Mouse (Mus musculus) thymus, adult 2 months (tissue): Measurements from ENCODE around the gene Mast2.

Experiments used
- CTCF ChIP-seq: fragments of 200-500 bp; IDR thresholded peaks from 2 replicates; pipeline ENCODE4 v1.5.1; 2012; ENCODE audit warnings: mild to moderate bottlenecking, control low read depth, low read length, moderate library complexity, borderline replicate concordance; ENCODE audit not compliant: control insufficient read depth, poor library complexity, insufficient read depth; ENCODE audit errors: extremely low read depth
- POLR2A ChIP-seq: fragments of 200-500 bp; IDR thresholded peaks from 2 replicates; pipeline ENCODE4 v1.6.1; 2012; ENCODE audit warnings: mild to moderate bottlenecking, low read length, control low read depth, moderate library complexity; ENCODE audit not compliant: control insufficient read depth, poor library complexity, insufficient read depth; ENCODE audit errors: extremely low read depth

DNA sequence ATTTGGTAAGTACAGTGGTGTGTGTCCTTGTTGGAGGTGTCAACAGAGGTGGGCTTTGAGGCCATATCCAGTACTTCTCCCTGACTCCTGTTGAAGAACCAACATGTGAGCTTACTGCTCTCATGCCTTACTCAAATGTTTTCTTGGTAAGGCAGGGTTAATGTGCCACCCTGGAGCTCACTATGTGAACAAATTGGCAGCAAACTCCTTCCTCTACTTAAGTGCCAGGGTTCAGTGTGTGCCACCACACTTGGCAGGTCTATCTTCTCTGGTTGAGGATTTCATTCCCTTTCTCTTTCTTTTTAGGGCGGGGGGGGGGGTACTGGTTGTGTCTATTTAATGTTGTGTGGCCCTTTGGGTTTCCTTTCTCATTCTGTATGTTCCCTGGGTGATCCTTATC, 159.4 kb downstream of the Mast2 start:
- no peak for TF ChIP-seq CTCF
- TF ChIP-seq POLR2A, result no peak
